Mouse (Mus musculus): Measurements from ENCODE around the gene Arid5b.

Arid5b gene

DNA sequence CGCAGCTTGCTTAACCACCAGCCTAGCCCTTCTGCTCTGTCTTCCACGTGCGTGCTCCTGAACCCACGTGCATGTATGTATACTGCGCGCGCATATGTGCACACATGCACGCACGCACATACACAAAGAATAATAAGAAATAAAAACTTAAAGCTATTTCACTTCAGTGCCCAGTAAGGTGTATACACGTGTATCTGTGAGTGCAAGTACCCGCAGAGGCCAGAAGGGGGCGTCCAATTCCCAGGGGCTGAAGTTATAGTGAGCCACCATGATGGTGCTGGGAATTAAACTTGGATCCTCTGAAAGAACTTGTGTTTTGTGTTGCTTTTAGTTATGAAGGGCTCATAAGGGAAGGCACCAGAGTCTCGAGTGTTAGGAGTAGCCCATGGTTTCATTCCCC lies 227.7 kb downstream of the Arid5b start:
- DNase-seq (ENCODE audit: low spot score), result no peak

DNA sequence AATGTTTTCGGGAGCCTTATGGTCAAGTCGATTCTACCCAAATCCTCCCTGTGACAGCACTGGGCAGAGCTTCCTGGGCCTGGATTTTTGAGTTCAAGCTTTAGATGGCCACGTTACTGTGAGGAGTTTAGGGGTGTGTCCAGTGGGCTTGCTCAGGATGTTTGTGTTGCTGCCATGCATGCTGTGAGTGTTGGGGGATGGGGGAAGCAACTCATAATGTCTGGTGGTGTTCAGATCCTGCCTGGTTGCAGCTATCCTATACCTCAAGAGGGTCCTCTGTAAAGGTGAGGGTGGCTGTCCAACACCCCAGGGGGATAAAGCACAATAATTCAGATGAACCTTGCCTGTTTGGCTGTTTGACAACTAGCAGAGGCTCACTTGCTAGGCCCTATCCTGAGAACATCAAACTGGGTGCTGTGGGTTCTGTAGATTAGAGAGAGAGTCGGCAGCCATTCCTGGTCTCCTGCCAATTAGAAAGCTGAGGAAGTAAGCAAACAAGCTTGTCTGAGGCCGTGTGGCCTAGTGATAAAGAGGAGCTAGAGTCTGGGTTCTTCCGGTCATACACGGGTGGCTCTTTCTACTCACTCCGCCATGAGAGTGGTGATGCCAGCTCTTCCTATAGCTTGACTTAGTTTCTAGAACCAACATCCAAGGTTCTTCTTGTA lies 229.8 kb downstream of the Arid5b start:
- no peak for DNase-seq (ENCODE audit: low spot score)

DNA sequence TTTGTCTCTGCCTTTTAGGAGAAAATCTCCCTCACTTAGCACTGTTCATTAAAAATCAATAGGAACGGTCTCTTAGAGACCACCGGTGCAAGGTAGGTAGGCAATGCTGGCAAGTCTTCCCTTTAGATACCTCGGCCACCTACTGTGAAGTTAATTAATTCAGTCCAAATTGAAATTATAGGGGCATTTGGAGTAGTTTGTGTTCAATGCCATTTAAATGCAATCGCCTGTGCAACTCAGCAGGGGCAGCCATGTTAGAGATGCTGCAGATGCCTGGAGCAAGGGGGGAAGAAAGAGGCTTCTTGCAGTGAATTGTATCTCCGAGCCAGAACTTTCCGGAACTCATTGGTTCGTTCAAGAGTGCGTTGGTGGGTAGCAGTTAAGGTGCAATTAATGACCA lies 233.7 kb downstream of the Arid5b start:
- no peak for DNase-seq (ENCODE audit: low spot score)

DNA sequence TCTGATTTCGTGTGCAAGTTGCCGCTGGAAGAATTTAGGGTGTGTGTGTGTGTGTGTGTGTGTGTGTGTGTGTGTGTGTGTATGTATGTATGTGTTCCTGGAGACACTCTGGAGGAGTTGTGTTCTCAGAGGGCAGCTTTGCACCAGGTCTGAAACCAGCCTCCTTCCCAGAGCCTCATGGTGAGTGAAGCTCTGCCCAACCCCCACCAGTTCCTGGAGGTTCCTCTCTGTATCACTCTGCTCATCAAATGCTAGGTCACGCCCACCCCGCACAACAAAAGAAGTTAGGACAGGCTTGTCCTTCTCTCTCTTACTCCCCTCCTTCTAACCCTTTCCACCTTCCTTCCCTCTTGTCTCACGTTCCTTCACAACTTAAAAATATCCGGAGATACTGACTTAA lies 234.6 kb downstream of the Arid5b start:
- DNase-seq (ENCODE audit: low spot score), result no peak
